Comparison of ENCODE assay signal across 8 mouse cellular contexts in genomic region chr16:20509349-20509748, GRCm38 (mm10). TPM values are rescaled to one million over a fixed set of nuclear protein-coding genes. Genes with fewer than 3 reads are reported as not detected.
DNase-seq lines count a peak whose midpoint lies in the region; TF ChIP-seq lines count a peak whose summit lies in the region.
"Had no signal": no experiment of that assay in that cellular context is flagged by ENCODE, and none has a peak within 500 bp of the region (broad histone marks: within the 10 kb centered on the region; RNA-seq: fewer than 3 reads in every experiment).

No protein-coding gene starts in this region.

- in situ Hi-C loops in CH12.LX (cut with MboI; ENCODE audit: low pct_ligation_motif_present, low pct_unique_long_range_greater_than_20kb, low sequenced_read_pairs) = loop anchor here (5.0 to 10.0 kb wide), 3 partner anchors 38 to 135 kb away; partner anchors contain the start of gene Abcf3

- TF ChIP-seq EP300 in CH12.LX (IDR thresholded peaks at IDR 0.05; ENCODE audit: low read length) = no peak

- no peak overlapping the region for H3K27ac ChIP-seq in CH12.LX (ENCODE audit: insufficient read depth, low read depth)
- no peak overlapping the region for H3K27ac ChIP-seq in small intestine, adult 2 months (ENCODE audit: insufficient read depth, low read depth, low read length)

- no peak overlapping the region for H3K9ac ChIP-seq in CH12.LX (ENCODE audit: insufficient read depth, low read depth)

- 74% methylated on average over 3 of the region's 3 CpGs for WGBS in small intestine, adult 2 months

- no peak overlapping the region for H3K4me2 ChIP-seq in CH12.LX (ENCODE audit: insufficient read depth, low read depth, poor library complexity, severe bottlenecking)

- H3K27me3 ChIP-seq in CH12.LX (replicated peaks) = no peaks in the 10 kb centered on the region
- H3K27me3 ChIP-seq in small intestine, adult 2 months (ENCODE audit: control insufficient read depth, insufficient read depth, low read length) = no peaks in the 10 kb centered on the region

- peaks cover 68 to 80% of the 10 kb centered on the region in 2 experiments for H3K36me3 ChIP-seq in CH12.LX (replicated peaks in 1 of 2; ENCODE audit: control insufficient read depth in 1 of 2, insufficient read depth in 1 of 2, low read length in 1 of 2)
- peaks cover 58% of the 10 kb centered on the region for H3K36me3 ChIP-seq in small intestine, adult 2 months (ENCODE audit: control insufficient read depth, insufficient read depth, low read length)

- DNase-seq in 416B (ENCODE audit: low read depth) (peak; percentile 57), CH12.LX (ENCODE audit: extremely low read depth) (peak; percentile 47)
- DNase-seq in cerebellum, postnatal 10 days = peak; percentile 68 to 72
- DNase-seq in induced T-regulatory cell, adult 2 months (ENCODE audit: low read depth) = peak; percentile 39
- DNase-seq in lung, adult 18-20 months = peak; percentile 40 to 51
- DNase-seq in gastrocnemius, adult 8-10 months (ENCODE audit: low spot score in 2 of 2) = no peak

- H3K79me2 ChIP-seq in CH12.LX (replicated peaks; ENCODE audit: control insufficient read depth, extremely low read depth, insufficient read depth, poor library complexity, severe bottlenecking) = no peaks in the 10 kb centered on the region

- H3K9me3 ChIP-seq in CH12.LX (replicated peaks; ENCODE audit: low read length) = no peaks in the 10 kb centered on the region

- peak; percentile 55 for TF ChIP-seq RAD21 in CH12.LX (IDR thresholded peaks at IDR 0.05; ENCODE audit: low read depth, low read length)

- dilution Hi-C loops in CH12.LX (cut with MboI; ENCODE audit: extremely low pct_ligation_motif_present, extremely low pct_unique_long_range_greater_than_20kb, low sequenced_read_pairs) = no loop called here

- TF ChIP-seq POLR2A in CH12.LX (IDR thresholded peaks at IDR 0.05; ENCODE audit: low read depth, low read length) = no peak
- TF ChIP-seq POLR2A in small intestine, adult 2 months (IDR thresholded peaks at IDR 0.05; ENCODE audit: low read depth, low read length) = no peak

- TF ChIP-seq CTCF in CH12.LX (conservative IDR thresholded peaks at IDR 0.05 in 1 of 2, IDR thresholded peaks at IDR 0.05 in 1 of 2; ENCODE audit: low read depth in 2 of 2, low read length in 2 of 2) = peak in 1 of 2 experiments; percentile 66; a peak in 2 of 4 replicates
- peak; percentile 21; the same call in 1 of the 2 replicates for TF ChIP-seq CTCF in small intestine, adult 2 months (IDR thresholded peaks at IDR 0.05; ENCODE audit: extremely low read depth, insufficient read length, insufficient replicate concordance, low read depth, low read length)

- peaks cover 0 to 9% of the 10 kb centered on the region in 2 experiments; a peak in 3 of 4 replicates for H3K4me1 ChIP-seq in CH12.LX (ENCODE audit: control insufficient read depth in 1 of 2, insufficient read depth in 2 of 2)
- no peaks in the 10 kb centered on the region for H3K4me1 ChIP-seq in small intestine, adult 2 months (ENCODE audit: control insufficient read depth, insufficient read depth, insufficient read length, low read length)

- H3K4me3 ChIP-seq in CH12.LX (replicated peaks in 1 of 3; ENCODE audit: low read depth in 2 of 3, low read length in 2 of 3, poor library complexity in 1 of 3) = no peak overlapping the region
- H3K4me3 ChIP-seq in small intestine, adult 2 months (ENCODE audit: low read depth, low read length) = no peak overlapping the region
- H3K4me3 ChIP-seq: myocyte had no signal

TF ChIP-seq in CH12.LX, 34 proteins besides CTCF, POLR2A, EP300 and RAD21:
- no peak for TF ChIP-seq UBTF (IDR thresholded peaks at IDR 0.05; ENCODE audit: low read depth, low read length)
- peak; percentile 62 for TF ChIP-seq SMC3 (IDR thresholded peaks at IDR 0.05; ENCODE audit: low read depth, low read length)
TF ChIP-seq in CH12.LX: peak in this region for 1.

RNA-seq across cellular contexts. Expression of gene Dvl3, which starts 7.4 kb away (rescaled TPM):
- total RNA-seq in CH12.LX (2012; rRNA removed) = 7.6 and 7.7 TPM in 2 replicates
- total RNA-seq in CH12.LX (2014; rRNA removed) = 1.8 and 1.9 TPM in 2 replicates
- polyA plus RNA-seq in CH12.LX (2012; ENCODE audit: insufficient read length, low read depth) = 14.8 and 16.9 TPM in 2 replicates
- polyA plus RNA-seq in small intestine, adult 2 months (2012; rRNA removed) = 33.8 and 52.4 TPM in 2 replicates
- total RNA-seq in gastrocnemius, adult 8-10 months (2022) = 10 to 100 TPM; 24.5 to 30.0 (median 27.2) TPM

RNA-seq across cellular contexts. Expression of gene Eif2b5, which starts 10.7 kb away (rescaled TPM):
- total RNA-seq in CH12.LX (2012; rRNA removed) (179 and 208 TPM in 2 replicates), CH12.LX (2014; rRNA removed) (183 and 203 TPM in 2 replicates)
- polyA plus RNA-seq in CH12.LX (2012; ENCODE audit: insufficient read length, low read depth) = 139 and 151 TPM in 2 replicates
- polyA plus RNA-seq in small intestine, adult 2 months (2012; rRNA removed) = 11.7 and 16.1 TPM in 2 replicates
- 10 to 100 TPM; 53.8 to 71.3 (median 68.1) TPM for total RNA-seq in gastrocnemius, adult 8-10 months (2022)

RNA-seq across cellular contexts. Expression of gene Ap2m1, which starts 25.9 kb away (rescaled TPM):
- total RNA-seq in CH12.LX (2012; rRNA removed) (315 and 343 TPM in 2 replicates), CH12.LX (2014; rRNA removed) (375 and 415 TPM in 2 replicates)
- 304 and 319 TPM in 2 replicates for polyA plus RNA-seq in CH12.LX (2012; ENCODE audit: insufficient read length, low read depth)
- polyA plus RNA-seq in small intestine, adult 2 months (2012; rRNA removed) = 177 and 508 TPM in 2 replicates
- 100 to 1,000 TPM; 113 to 138 (median 134) TPM for total RNA-seq in gastrocnemius, adult 8-10 months (2022)

RNA-seq across cellular contexts. Expression of gene Abcf3, which starts 39.0 kb away (rescaled TPM):
- 48.6 and 61.4 TPM in 2 replicates for total RNA-seq in CH12.LX (2012; rRNA removed)
- 46.9 and 55.7 TPM in 2 replicates for total RNA-seq in CH12.LX (2014; rRNA removed)
- 98.0 and 98.9 TPM in 2 replicates for polyA plus RNA-seq in CH12.LX (2012; ENCODE audit: insufficient read length, low read depth)
- 10.0 and 15.0 TPM in 2 replicates for polyA plus RNA-seq in small intestine, adult 2 months (2012; rRNA removed)
- total RNA-seq in gastrocnemius, adult 8-10 months (2022) = 10 to 100 TPM; 55.9 to 75.5 (median 66.6) TPM

Comparison
In these comparisons a context has a peak if more than half of its experiments do, and no peak if none do; other contexts are left out.
1. DNase-seq: peak in 416B (single experiment), CH12.LX (single experiment), cerebellum, postnatal 10 days (2 of 2), induced T-regulatory cell, adult 2 months (single experiment) and lung, adult 18-20 months (2 of 2); none in gastrocnemius, adult 8-10 months (0 of 2).